Mouse (Mus musculus): Measurements from ENCODE around the gene Arrdc1. TPM values are rescaled to one million over a fixed set of nuclear protein-coding genes. Genes with fewer than 3 reads are reported as not detected.
A peak's percentile ranks its signal among the peaks of the same experiment; 100 is the strongest.

The Arrdc1 gene
- total and polyA plus RNA-seq, 2 experiments: 2.5 to 12.7 TPM

DNA sequence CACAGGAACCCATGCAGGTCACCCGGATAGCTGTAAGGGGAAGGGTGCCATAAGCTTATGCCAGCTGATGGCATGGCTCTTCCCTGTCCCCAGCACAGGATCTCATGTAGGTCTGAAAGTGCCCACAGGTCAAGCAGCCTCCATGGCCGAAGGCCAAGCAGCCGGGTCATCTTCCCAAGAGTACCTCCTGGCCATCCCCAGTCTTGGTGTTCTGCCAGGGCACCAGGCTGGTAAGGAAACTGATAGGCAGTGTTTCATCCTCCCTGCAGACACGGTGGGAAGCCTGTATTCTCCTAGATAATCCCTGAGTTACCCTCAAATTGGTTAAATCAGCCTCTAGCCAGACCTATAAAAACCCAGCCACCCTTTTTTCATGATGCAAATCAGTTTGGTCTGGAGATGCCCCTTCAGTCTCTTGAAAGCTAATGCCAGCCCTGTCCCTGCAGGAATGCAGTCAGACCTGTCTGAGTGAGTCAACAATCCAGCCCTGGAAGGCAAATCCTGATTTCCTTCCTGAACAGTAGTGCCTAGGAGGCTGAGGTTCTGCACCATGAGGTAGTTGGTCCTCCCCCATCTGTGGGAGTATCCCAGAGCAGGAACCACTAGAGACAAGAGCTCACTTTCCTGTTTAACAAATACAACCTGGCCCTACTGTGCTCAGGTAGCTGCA is 7.1 kb downstream of the Arrdc1 start:
- Histone ChIP-seq H3K79me2 (ENCODE audit: control insufficient read depth, insufficient read depth, low read length) (no peaks in the 10 kb centered on the region), H3K4me1 (ENCODE audit: control insufficient read depth, insufficient read depth, low read length) (no peaks in the 10 kb centered on the region), H3K27ac (replicated peaks; ENCODE audit: insufficient read depth, low read depth, low read length) (no peak overlapping the region), H3K4me3 (ENCODE audit: insufficient read depth, low read depth, low read length) (no peak overlapping the region), H3K27me3 (ENCODE audit: control insufficient read depth, insufficient read depth, low read length) (no peaks in the 10 kb centered on the region), H3K9ac (ENCODE audit: low read depth, low read length) (no peak overlapping the region), H3K36me3 (ENCODE audit: control insufficient read depth, insufficient read depth, low read length) (no peaks in the 10 kb centered on the region)
- no peak for DNase-seq (ENCODE audit: extremely low read depth, low read depth, low spot score)
- TF ChIP-seq POLR2A (IDR thresholded peaks at IDR 0.05; ENCODE audit: extremely low read depth, insufficient read depth, low read length) (no peak), CTCF (IDR thresholded peaks at IDR 0.05; ENCODE audit: low read depth, low read length) (no peak)
- WGBS: 57% methylated on average over 4 of the region's 4 CpGs

GRCm38 (mm10) chr2:24926965-24927358 is 8.1 kb downstream of the Arrdc1 start:
- Histone ChIP-seq H3K4me3 (ENCODE audit: insufficient read depth, low read depth, low read length) (no peak overlapping the region), H3K27ac (replicated peaks; ENCODE audit: insufficient read depth, low read depth, low read length) (no peak overlapping the region), H3K4me1 (ENCODE audit: control insufficient read depth, insufficient read depth, low read length) (no peaks in the 10 kb centered on the region), H3K27me3 (ENCODE audit: control insufficient read depth, insufficient read depth, low read length) (no peaks in the 10 kb centered on the region), H3K9ac (ENCODE audit: low read depth, low read length) (peak overlapping the region; percentile 17; the same call in 1 of the 2 replicates), H3K79me2 (ENCODE audit: control insufficient read depth, insufficient read depth, low read length) (no peaks in the 10 kb centered on the region), H3K36me3 (ENCODE audit: control insufficient read depth, insufficient read depth, low read length) (no peaks in the 10 kb centered on the region)
- no peak for DNase-seq (ENCODE audit: extremely low read depth, low read depth, low spot score)
- WGBS: 61% methylated on average over 7 of the region's 7 CpGs
- TF ChIP-seq POLR2A (IDR thresholded peaks at IDR 0.05; ENCODE audit: extremely low read depth, insufficient read depth, low read length) (no peak), CTCF (IDR thresholded peaks at IDR 0.05; ENCODE audit: low read depth, low read length) (no peak)

GRCm38 (mm10) chr2:24926345-24926964 is 8.6 kb downstream of the Arrdc1 start:
- TF ChIP-seq CTCF (IDR thresholded peaks at IDR 0.05; ENCODE audit: low read depth, low read length) (no peak), POLR2A (IDR thresholded peaks at IDR 0.05; ENCODE audit: extremely low read depth, insufficient read depth, low read length) (no peak)
- no peak for DNase-seq (ENCODE audit: extremely low read depth, low read depth, low spot score)
- Histone ChIP-seq H3K36me3 (ENCODE audit: control insufficient read depth, insufficient read depth, low read length) (no peaks in the 10 kb centered on the region), H3K27me3 (ENCODE audit: control insufficient read depth, insufficient read depth, low read length) (no peaks in the 10 kb centered on the region), H3K9ac (ENCODE audit: low read depth, low read length) (peak overlapping the region; percentile 17; the same call in 1 of the 2 replicates), H3K4me3 (ENCODE audit: insufficient read depth, low read depth, low read length) (no peak overlapping the region), H3K4me1 (ENCODE audit: control insufficient read depth, insufficient read depth, low read length) (no peaks in the 10 kb centered on the region), H3K27ac (replicated peaks; ENCODE audit: insufficient read depth, low read depth, low read length) (no peak overlapping the region), H3K79me2 (ENCODE audit: control insufficient read depth, insufficient read depth, low read length) (no peaks in the 10 kb centered on the region)
- 88% methylated on average over 9 of the region's 9 CpGs for WGBS

DNA sequence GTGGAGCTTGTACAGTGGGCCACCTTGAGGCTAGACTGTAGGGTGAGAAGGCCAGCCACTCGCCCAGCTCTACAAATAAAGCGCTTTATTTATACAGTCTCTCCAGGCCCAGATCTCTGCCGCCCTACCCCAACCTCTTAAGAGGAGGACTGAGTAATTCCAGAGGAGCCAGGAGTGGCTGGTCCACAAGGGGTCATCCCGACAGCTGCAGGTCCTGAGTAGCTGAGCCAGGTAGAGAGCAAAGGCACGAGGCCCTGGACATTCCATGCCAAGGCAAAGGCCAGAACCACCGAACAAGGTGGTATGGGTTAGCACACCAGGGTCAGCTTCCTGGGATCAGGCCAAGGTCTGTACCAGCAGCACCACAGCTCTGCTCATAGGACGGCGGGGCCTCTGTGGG is 9.8 kb downstream of the Arrdc1 start:
- TF ChIP-seq CTCF (IDR thresholded peaks at IDR 0.05; ENCODE audit: low read depth, low read length): no peak
- no peak for TF ChIP-seq POLR2A (IDR thresholded peaks at IDR 0.05; ENCODE audit: extremely low read depth, insufficient read depth, low read length)
- 91% methylated on average over 8 of the region's 8 CpGs for WGBS

GRCm38 (mm10) chr2:24923561-24923960 is 11.5 kb downstream of the Arrdc1 start:
- WGBS: 36% methylated on average over 2 of the region's 2 CpGs
- no peaks in the 10 kb centered on the region for H3K4me1 ChIP-seq (ENCODE audit: control insufficient read depth, insufficient read depth, low read length)
- H3K27me3 ChIP-seq (ENCODE audit: control insufficient read depth, insufficient read depth, low read length): no peaks in the 10 kb centered on the region
- no peak overlapping the region for H3K9ac ChIP-seq (ENCODE audit: low read depth, low read length)
- H3K4me3 ChIP-seq (ENCODE audit: insufficient read depth, low read depth, low read length): no peak overlapping the region
- TF ChIP-seq POLR2A (IDR thresholded peaks at IDR 0.05; ENCODE audit: extremely low read depth, insufficient read depth, low read length): no peak
- peak; percentile 28 for TF ChIP-seq CTCF (IDR thresholded peaks at IDR 0.05; ENCODE audit: low read depth, low read length)
- H3K79me2 ChIP-seq (ENCODE audit: control insufficient read depth, insufficient read depth, low read length): no peaks in the 10 kb centered on the region
- peak; percentile 35 for DNase-seq (ENCODE audit: extremely low read depth, low read depth, low spot score)
- no peak overlapping the region for H3K27ac ChIP-seq (replicated peaks; ENCODE audit: insufficient read depth, low read depth, low read length)
- no peaks in the 10 kb centered on the region for H3K36me3 ChIP-seq (ENCODE audit: control insufficient read depth, insufficient read depth, low read length)

More for the DNA sequence above, 9.8 kb downstream of the Arrdc1 start:
- no peaks in the 10 kb centered on the region for H3K27me3 ChIP-seq (ENCODE audit: control insufficient read depth, insufficient read depth, low read length)
- H3K27ac ChIP-seq (replicated peaks; ENCODE audit: insufficient read depth, low read depth, low read length): no peak overlapping the region
- no peak overlapping the region for H3K4me3 ChIP-seq (ENCODE audit: insufficient read depth, low read depth, low read length)
- no peaks in the 10 kb centered on the region for H3K4me1 ChIP-seq (ENCODE audit: control insufficient read depth, insufficient read depth, low read length)
- no peaks in the 10 kb centered on the region for H3K79me2 ChIP-seq (ENCODE audit: control insufficient read depth, insufficient read depth, low read length)
- no peak overlapping the region for H3K9ac ChIP-seq (ENCODE audit: low read depth, low read length)
- DNase-seq (ENCODE audit: extremely low read depth, low read depth, low spot score): no peak
- H3K36me3 ChIP-seq (ENCODE audit: control insufficient read depth, insufficient read depth, low read length): no peaks in the 10 kb centered on the region

DNA sequence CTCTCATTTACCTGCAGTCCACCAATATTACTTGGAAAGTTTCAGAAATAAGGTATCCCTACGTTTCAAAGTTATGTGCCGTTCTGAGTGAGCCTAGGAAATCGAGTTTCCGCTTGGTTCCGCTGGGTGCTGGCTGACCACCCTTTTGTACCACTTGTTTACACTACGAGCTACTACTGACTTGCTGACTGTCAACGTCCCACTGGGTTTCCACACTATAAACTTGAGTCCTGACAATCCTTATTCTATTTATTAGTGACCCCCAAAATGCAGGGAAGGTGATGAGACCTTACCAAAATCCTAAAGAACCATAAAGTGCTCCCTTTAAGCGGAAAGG is 15.2 kb downstream of the Arrdc1 start:
- Histone ChIP-seq H3K9ac (ENCODE audit: low read depth, low read length) (peak overlapping the region; percentile 69), H3K4me3 (ENCODE audit: insufficient read depth, low read depth, low read length) (peak overlapping the region; percentile 93), H3K27me3 (ENCODE audit: control insufficient read depth, insufficient read depth, low read length) (no peaks in the 10 kb centered on the region), H3K27ac (replicated peaks; ENCODE audit: insufficient read depth, low read depth, low read length) (peak overlapping the region; percentile 76), H3K4me1 (ENCODE audit: control insufficient read depth, insufficient read depth, low read length) (peaks cover 4% of the 10 kb centered on the region), H3K79me2 (ENCODE audit: control insufficient read depth, insufficient read depth, low read length) (peaks cover 17% of the 10 kb centered on the region; the same call in 1 of the 2 replicates), H3K36me3 (ENCODE audit: control insufficient read depth, insufficient read depth, low read length) (no peaks in the 10 kb centered on the region)
- no peak for DNase-seq (ENCODE audit: extremely low read depth, low read depth, low spot score)
- 8% methylated on average over 8 of the region's 8 CpGs for WGBS
- TF ChIP-seq POLR2A (IDR thresholded peaks at IDR 0.05; ENCODE audit: extremely low read depth, insufficient read depth, low read length) (no peak), CTCF (IDR thresholded peaks at IDR 0.05; ENCODE audit: low read depth, low read length) (no peak)

Measured in liver, adult 2 months (tissue).